Mouse (Mus musculus): ENCODE results near the gene Ep400.

- TF ChIP-seq POLR2A (IDR thresholded peaks at IDR 0.05; ENCODE audit: low read depth, low read length) (no peak), CTCF (IDR thresholded peaks at IDR 0.05; ENCODE audit: extremely low read depth, insufficient read depth, insufficient read length, insufficient replicate concordance) (no peak)
Measured at GRCm38 (mm10) chr5:110774511-110774910, 4.0 kb upstream of the Ep400 start.
